Mouse (Mus musculus) embryo, embryonic 11.5 days (tissue): Measurements from ENCODE around the gene Tmem106b.

Source experiments
- DNase-seq: peaks from one replicate; pipeline ENCODE4 v3.0.0-alpha.2; 2012; ENCODE audit warnings: low read depth, low spot score

The Tmem106b gene

GRCm38 (mm10) chr6:13069302-13070146 is at the start of gene Tmem106b:
Tmem106b (plus strand) TSS chr6:13069759.
- DNase-seq: peak; percentile 95

DNA sequence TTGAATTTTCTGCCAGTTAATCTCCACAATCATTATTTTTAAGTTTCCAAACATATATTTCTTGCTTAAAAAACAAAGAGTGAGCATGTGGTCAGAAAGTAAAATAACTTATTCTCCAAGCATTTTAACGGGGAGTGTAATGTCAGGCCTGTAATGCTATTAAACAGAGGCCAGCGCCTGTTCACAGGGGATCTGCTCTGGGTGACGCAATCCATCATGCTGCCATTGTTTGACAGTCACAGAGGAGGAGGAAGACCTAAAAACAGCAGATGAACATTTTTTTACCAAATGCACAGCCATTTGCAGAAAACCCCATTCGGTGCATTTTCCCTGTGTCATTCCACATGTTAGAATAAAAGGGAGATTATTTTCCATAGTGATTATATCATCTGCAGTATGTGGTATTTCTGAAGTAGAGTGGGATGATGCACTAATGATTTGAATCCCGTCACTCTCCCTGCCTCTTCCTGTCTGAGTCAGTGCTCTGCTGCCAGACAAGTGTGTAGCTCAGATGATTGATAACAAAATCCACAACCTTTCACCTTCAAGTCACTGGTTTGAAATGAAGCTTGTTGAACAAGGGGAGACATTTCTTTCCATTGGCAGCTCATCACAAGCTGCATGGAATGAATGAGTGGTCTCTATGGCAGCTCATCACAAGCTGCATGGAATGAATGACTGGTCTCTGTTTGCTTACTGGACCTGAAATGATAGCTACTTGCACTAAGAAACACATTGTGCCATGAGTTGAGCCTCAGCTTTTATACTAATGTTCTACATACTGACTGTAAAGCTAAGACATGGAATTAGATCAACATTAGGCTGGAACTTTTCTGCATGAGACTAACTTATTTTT is 48.1 kb upstream of the Tmem106b start:
- DNase-seq: no peak

DNA sequence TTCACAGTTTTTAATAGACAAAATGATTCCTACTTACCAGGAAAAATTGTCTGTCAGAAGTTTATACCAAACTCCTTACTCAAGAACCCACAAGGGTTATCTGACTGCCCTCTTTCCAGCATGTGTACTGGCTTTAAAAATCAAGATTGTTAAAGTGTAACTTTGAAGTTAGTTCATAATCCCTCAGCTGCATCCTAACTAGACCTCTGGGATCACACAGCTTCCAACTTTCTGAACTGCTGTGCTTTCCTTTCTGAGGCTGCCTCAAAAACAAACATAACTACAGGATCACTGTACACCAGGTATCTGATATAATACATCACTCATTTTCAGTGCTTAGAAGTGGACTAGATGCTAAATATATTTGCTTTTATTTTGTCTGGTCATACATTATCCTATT is 39.0 kb upstream of the Tmem106b start:
- no peak for DNase-seq

- no peak for DNase-seq
Measured at GRCm38 (mm10) chr6:13030961-13031360, 38.6 kb upstream of the Tmem106b start.

DNA sequence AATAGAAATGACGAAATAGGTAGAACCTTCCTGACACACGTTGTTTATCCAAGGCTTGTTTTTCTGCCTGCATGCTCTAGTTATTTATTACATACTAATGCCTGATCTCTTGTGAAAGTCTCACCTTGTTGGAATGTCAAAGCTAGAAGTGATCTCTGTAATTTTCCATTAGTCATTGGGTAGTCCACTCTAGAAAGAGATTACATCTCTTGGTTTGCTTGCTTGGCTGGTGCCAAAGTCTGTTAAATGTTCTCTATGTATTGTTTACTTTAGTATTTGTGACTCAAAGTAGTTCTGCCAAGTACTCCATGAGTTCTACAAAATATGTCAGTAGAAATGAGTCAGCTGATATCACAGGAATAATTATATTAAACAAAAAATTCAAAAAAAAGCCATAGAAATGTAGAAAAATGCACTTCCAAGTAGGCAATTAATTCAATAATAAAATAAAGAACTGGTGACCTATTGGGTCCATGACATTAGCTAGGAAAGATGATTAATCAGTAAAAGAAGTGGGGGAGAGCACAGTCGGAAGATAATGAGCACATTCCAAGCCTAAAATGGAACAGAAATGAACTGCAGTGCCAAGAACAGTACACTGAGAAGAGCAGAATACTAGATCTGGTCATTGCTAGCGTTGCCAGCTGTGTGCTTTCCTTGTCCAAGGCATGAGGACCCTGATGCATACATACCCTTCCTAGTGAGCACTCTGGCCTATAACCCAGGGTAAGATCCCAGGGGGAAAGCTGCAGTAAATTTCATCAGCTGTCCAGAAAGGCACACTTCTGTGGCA is 17.0 kb upstream of the Tmem106b start:
- no peak for DNase-seq

DNA sequence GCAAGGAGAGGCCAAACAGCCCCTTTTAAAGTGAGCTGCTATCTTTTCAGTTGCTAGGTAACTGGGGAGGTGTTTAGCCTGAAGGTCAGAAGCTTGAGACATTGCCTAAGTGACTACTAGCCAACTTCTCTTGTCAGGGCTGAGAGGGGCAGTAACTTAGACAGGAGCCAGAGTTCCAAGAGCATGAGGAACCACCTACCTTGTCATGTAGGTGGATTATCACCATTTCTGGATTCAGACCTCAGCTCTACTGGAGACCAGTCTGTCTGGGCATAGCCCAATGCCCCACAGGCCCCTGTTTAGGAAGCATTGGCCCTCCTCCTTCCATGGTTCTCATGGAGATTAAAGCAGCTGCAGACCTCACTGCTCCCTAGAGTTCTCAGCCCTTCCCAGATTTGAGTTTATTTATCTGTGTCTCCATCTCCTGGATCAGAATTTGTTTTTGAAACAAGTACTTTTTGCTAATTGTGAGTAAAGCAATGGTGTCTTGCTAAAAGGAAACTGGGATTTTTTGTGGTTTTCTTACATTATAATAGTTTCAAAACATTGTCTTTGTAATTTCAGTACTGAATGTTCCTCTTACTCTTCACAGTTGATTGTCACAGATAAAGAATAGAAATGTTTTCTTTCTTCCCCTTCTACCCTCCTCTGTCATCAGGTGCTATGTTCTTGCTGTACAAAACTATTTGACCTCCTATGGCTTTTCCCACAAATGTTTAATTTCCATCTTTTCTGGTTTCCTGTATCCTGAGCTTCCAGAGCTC is 8.1 kb upstream of the Tmem106b start:
- DNase-seq: no peak

GRCm38 (mm10) chr6:13062063-13062462 is 7.5 kb upstream of the Tmem106b start:
- no peak for DNase-seq

DNA sequence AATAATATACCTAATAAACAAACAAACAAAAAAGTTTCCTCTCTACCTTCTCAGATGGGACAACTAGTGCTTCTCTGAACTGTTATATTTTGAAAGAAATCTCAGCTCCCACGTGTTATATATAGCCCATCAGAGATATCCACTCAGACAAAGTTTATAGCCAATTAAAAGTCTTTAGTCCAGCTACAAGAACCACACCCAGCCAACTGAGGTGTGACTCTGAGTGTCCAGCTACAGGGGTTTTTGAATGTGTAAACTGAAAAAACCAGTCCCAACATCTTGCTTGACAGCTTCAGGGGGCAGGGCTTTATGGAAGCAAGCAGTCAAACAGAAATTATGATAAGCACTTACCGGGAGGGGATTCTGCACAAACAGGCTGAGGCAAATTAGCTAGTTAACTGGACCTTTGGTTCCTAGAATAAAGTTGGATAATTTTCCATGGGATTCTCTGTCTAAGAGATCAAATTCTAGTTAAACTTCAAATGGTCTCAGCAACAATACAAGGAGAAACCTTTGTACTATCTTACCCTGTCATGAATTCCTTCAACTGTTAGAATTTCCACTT is 6.8 kb upstream of the Tmem106b start:
- DNase-seq: no peak

DNA sequence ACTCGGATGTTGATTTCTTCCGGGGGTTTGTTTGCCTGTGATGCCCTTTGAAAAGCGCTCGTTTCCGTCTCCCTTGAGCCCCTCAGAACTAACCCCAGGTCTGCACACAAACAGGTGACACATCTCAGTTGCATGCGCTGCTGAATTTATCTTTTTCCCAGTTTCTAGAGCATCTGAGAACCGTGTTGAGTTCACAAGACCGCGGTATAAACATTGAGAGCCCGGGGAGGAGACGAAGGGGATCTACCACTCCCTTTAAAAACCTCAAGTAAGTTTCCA is 527 bp downstream of the Tmem106b start:
- no peak for DNase-seq

DNA sequence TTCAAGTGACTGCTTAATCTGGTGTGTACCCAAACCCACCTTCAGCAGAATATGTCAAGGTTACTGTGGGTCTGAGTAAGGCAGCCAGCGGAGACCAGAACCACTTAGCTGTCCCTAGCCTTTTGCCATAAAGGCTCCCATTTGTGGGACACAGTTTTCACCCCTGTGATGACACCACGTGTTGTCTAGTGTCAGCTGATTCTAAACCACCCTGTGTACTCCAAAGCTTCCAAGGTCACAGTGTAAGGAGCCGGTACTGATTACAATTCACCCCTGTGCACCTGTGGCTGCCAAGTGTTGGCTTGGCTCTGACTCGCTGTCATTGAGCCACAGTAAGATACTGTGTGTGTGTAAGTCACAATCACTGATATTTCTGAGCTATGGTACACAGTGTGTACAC is 926 bp downstream of the Tmem106b start:
- DNase-seq: no peak

- DNase-seq: no peak
Measured at GRCm38 (mm10) chr6:13073036-13073435, 3.5 kb downstream of the Tmem106b start.

DNA sequence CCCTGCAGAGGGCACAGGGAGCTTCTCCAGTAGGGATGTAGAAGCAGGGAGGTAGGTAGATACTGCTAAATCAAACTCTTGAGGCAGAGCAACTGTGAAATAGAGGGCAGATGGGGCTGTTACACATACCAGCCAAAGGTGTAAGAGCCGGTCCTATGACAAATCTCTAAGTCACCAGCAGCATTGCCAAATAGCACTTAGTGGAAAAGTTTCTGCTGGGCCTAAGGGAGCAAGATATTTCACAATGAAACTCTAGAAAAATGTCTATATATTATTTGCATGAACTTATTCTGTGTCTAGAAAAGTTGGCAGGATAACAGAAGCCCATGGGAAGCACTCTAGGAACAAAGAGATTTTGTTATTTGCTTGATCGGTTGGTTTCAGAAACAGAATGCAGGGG is 4.3 kb downstream of the Tmem106b start:
- no peak for DNase-seq

DNA sequence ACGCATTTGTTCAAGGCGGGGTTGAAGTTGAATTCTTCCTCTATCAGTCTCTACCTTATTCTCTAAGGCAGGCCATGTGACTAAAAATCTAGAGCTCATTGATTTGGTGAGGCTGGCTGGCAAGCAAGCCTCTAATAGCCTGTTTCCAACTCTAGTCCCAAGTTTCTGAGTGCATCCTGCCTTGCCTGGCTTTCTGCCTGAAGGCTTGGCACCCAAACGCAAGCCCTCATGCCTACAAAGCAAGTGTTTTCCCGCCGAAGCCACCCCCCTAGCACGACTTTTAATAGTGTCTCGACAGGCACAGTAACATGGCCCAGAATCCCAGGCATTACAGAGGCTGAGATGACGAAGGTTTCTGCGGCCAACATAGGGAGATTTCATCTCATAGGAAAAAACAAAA is 13.3 kb downstream of the Tmem106b start:
- DNase-seq: no peak

DNA sequence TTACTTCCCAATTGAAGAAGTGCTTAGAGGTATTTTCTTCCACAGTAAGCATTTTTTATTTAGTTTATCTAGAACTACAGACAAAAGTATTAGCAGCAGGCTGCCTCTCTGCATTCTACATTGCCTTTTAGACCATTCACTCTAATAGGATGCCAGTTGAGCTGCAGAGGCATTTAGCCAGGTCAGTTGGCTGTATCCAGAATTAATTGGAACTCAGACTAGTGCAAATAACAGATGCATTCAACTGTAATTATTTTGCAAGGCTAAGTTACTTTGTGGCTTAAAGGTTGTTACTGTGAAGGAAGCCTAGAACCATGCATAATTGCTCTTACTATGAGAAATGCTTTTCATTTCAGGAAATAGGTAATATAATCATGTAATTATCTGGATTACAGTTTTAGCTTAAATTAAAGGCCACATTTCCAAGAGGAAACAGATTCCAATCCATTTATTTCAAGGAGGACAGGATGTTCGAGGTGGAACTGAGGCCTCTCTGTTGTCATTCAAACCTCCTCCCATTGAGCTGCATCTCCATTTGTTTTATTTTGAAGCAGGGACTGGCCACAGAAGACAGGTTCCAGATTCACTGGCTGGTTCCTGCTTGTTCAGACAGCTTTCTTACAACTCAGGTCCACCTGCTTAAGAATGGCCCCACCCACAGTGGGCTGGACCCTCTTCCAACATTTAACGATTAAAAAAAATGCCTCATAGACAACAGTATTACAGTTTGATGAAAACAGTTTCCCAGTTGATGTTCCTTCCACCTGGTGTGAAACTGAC is 27.3 kb downstream of the Tmem106b start:
- no peak for DNase-seq

DNA sequence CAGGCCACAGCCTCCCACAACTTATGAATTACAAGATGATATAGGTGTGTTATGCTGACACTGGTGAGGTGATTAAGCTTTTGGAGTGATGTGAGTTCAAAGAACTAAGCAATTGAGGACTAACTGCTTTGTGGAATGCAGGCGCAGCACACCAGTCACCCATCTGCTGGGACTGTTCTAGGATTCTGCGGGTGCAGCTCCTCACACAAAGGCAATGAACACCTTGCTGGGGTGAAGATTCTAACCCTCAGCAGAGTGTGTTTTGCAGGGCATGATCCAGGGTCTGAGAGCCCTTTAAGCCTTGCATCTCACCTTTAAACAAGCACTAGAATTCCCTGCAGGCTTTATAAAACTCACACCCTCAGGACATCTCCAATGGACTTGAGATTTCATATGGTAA is 30.6 kb downstream of the Tmem106b start:
- DNase-seq: no peak

- DNase-seq: no peak
Measured at GRCm38 (mm10) chr6:13108662-13109061, 39.1 kb downstream of the Tmem106b start.

- DNase-seq: no peak
Measured at GRCm38 (mm10) chr6:13137255-13137654, 67.7 kb downstream of the Tmem106b start.
